Mouse (Mus musculus): ENCODE measurements around the gene Rhot1.

DNA sequence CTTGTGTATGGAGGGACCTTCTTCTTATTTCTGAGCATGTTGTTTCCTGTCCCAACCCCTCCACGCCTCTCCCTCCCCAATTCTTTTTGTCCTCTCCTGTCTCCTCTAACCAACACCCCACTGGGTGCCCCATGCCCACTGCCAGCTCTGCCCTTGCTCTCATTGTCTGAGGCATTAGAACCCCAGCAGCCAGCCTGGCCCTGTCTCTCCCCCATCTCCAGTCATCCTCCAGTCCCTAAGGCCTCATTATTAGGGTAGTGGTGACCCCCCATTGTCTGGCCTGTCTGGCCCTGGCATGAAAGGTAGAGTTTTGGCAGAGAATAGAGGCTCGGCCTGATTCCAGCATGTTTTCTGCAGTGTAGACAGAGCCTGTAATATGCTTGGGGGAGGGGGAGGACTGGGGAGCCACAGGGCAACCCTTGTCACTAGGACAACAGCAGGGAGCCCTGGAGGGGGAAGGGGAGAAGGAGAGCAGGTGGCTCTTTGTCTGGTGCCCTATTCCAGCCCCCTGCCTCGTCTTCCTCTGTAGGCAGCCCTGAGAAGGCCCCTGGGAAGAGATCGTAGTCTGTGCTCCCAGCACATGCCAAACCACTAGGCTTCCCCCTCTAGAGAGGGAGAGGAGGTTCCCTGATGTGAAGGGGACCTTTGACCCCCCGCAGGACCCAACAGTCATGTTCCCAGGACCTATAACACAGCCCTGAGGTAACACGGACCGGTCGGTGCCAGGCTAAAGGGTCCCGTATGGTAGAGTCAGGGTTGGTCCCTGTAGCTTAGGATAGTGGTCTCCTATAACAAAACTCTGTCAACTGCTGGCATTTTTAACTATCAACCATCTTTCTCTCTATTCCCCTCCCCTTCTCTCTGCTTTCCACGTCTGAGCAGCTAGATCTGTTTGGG is 107.2 kb downstream of the Rhot1 start:
- TF ChIP-seq CTCF (IDR thresholded peaks at IDR 0.05; ENCODE audit: low read depth) (no peak), EP300 (IDR thresholded peaks at IDR 0.05; ENCODE audit: low read depth) (no peak)
